Mouse (Mus musculus) ES-E14 (cell line): ENCODE measurements around the gene Otulin. TPM values are rescaled to one million over a fixed set of nuclear protein-coding genes. Genes with fewer than 3 reads are reported as not detected.

ENCODE experiments used
- DNase-seq: peaks from one replicate; pipeline ENCODE4 v3.0.0-alpha.2; 2013; ENCODE audit warnings: low read depth, low spot score
- H3K27ac ChIP-seq: 2 replicates; pipeline ENCODE4 v1.5.1; 2012; ENCODE audit warnings: low read depth, mild to moderate bottlenecking, low read length, moderate library complexity, mixed read lengths; ENCODE audit not compliant: poor library complexity, insufficient read depth, severe bottlenecking
- H3K36me3 ChIP-seq: 2 replicates; pipeline ENCODE4 v1.6.1; 2012; ENCODE audit warnings: mild to moderate bottlenecking, low read length, moderate library complexity, mixed read lengths; ENCODE audit not compliant: control insufficient read depth, poor library complexity, insufficient read depth, severe bottlenecking
- H3K4me1 ChIP-seq, 2 experiments: fragments of 150-350 bp in 1 of 2; sonication (generic) in 1 of 2; 2 replicates each; pipeline ENCODE4 v1.6.1; 2012; ENCODE audit warnings: low read length in 2 of 2, mild to moderate bottlenecking in 1 of 2, mixed read lengths in 1 of 2; ENCODE audit not compliant: control insufficient read depth in 2 of 2, insufficient read depth in 2 of 2, poor library complexity in 1 of 2
- H3K4me3 ChIP-seq, 2 experiments: fragments of 150-350 bp in 1 of 2; sonication (generic) in 1 of 2; 2 replicates each; pipeline ENCODE4 v1.5.1; 2012; ENCODE audit warnings: low read length in 2 of 2, low read depth in 1 of 2, mild to moderate bottlenecking in 1 of 2, mixed read lengths in 1 of 2; ENCODE audit not compliant: insufficient read depth in 1 of 2, poor library complexity in 1 of 2, severe bottlenecking in 1 of 2
- H3K9ac ChIP-seq: 2 replicates; pipeline ENCODE4 v1.6.1; 2012; ENCODE audit warnings: low read depth, mild to moderate bottlenecking, low read length, mixed read lengths; ENCODE audit not compliant: poor library complexity, insufficient read depth, severe bottlenecking
- H3K9me3 ChIP-seq: fragments of 150-350 bp; sonication (generic); 2 replicates; pipeline ENCODE4 v1.6.1; 2012; ENCODE audit warnings: low read depth, mild to moderate bottlenecking, low read length; ENCODE audit not compliant: control insufficient read depth, insufficient read depth
- CHD2 ChIP-seq: IDR thresholded peaks from 2 replicates; pipeline ENCODE4 v1.6.1; 2014; ENCODE audit warnings: mild to moderate bottlenecking, low read depth, low read length, inconsistent platforms
- HCFC1 ChIP-seq: IDR thresholded peaks from 2 replicates; pipeline ENCODE4 v1.6.1; 2012; ENCODE audit warnings: low read length, inconsistent platforms, borderline replicate concordance; ENCODE audit not compliant: insufficient read depth
- MAFK ChIP-seq: IDR thresholded peaks from 2 replicates; pipeline ENCODE4 v1.6.1; 2014; ENCODE audit warnings: mild to moderate bottlenecking, low read depth, low read length, inconsistent platforms; ENCODE audit not compliant: insufficient read depth
- ZC3H11A ChIP-seq: IDR thresholded peaks from 2 replicates; pipeline ENCODE4 v1.6.1; 2012; ENCODE audit warnings: low read depth, mild to moderate bottlenecking, inconsistent platforms, low read length, borderline replicate concordance
- ZNF384 ChIP-seq: IDR thresholded peaks from 2 replicates; pipeline ENCODE4 v1.6.1; 2012; ENCODE audit warnings: low read depth, low read length, inconsistent platforms
- in situ Hi-C, 2 experiments: fragments of 600-800 bp; cut with MboI; formaldehyde crosslinking; loops; one replicate each; pipeline ENCODE4 v1.15.1; 2025; ENCODE audit warnings: low sequenced_read_pairs in 2 of 2, inconsistent platforms in 1 of 2; ENCODE audit not compliant: unreplicated experiment in 2 of 2
- total RNA-seq: library from RNA; depleted of rRNA; stranded (reverse); fragments of 300-350 nt; gene quantifications from 2 replicates; pipeline ENCODE4 v1.2.3, GENCODE M21; 2012; rRNA removed

The Otulin gene
- total RNA-seq, 1 experiment = 28.0 TPM

DNA sequence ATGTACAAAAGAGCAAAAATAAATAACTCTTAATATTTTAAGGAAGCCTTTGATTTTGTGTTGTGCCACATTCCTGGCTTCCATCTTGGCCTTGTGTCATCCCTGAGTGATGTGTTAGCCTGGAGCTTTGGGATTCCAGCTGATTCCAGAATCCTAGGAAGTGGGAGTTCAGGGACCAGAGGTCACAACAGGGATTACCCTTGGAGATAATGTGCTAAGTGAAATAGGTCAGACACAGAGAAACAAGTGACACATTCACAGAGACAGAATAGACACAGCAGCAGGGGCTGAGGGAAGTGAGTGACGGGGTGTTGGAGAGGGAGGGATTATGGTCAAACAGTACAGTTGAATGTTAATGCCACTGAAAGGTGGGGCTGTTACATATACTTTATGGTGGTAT lies 137.8 kb downstream of the Otulin start:
- H3K4me3 ChIP-seq = no peak overlapping the region
- TF ChIP-seq ZNF384 (no peak), MAFK (no peak), HCFC1 (no peak), ZC3H11A (no peak), CHD2 (no peak)
- in situ Hi-C loops = no loop called here
- H3K9ac ChIP-seq = no peak overlapping the region
- H3K4me1 ChIP-seq = peaks cover 3 to 6% of the 10 kb centered on the region in 2 experiments; a peak in 2 of 4 replicates
- no peak for DNase-seq
- no peaks in the 10 kb centered on the region for H3K36me3 ChIP-seq
- no peak overlapping the region for H3K27ac ChIP-seq
- no peaks in the 10 kb centered on the region for H3K9me3 ChIP-seq

Other genes starting within 250 kb of the Otulin start
- gene Ank, start 164.0 kb downstream of the Otulin start, total RNA-seq = 9.7 and 12.0 TPM in 2 replicates
- 1.7 and 2.6 TPM in 2 replicates for gene Otulinl, start 50.9 kb upstream of the Otulin start, total RNA-seq